Mouse (Mus musculus) cortical plate, adult 2 months (tissue): Measurements from ENCODE around the gene Cul7.

Experiments used
- CTCF ChIP-seq: fragments of 200-500 bp; IDR thresholded peaks from 2 replicates; pipeline ENCODE4 v1.5.1; 2011; ENCODE audit warnings: mild to moderate bottlenecking, control low read depth, low read length; ENCODE audit not compliant: insufficient read depth; ENCODE audit errors: extremely low read depth
- POLR2A ChIP-seq: fragments of 200-500 bp; IDR thresholded peaks from 2 replicates; pipeline ENCODE4 v1.6.1; 2011; ENCODE audit warnings: mild to moderate bottlenecking, low read length, control low read depth; ENCODE audit not compliant: insufficient read depth; ENCODE audit errors: extremely low read depth

DNA sequence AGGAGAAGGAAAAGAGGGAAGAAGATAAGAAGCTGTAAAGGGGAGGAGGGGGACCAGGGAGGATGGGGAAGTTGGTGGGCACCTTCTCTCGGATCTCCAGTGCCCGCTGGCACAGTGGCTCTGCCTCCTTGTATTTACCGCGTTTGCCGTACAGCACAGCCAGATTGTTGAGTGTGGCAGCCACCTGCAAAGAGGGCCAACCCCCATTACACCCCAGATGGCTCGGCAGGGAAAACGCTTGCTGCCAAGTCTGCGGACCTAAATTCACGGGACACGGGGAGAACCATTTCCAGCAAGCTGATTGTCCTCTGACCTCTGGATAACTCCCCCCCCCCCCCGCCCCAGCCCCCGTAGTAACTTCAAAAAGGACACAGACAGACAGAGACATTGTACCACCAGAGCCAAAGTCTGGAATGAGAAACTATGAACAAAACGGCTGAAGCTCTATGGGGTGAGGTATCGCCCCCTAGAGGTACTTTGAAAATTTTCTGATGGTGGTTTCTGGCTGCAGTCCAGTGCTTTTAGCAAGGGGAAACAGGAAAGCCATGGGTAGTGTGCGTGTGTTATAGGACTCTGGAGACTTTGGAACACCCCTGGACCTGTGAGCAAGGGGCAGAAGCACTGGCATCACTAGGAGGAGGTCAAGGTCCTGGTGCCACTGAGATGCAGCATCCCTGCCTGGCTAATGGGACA lies 13.2 kb upstream of the Cul7 start:
- no peak for TF ChIP-seq POLR2A
- peak; percentile 60 for TF ChIP-seq CTCF
